Mouse (Mus musculus): ENCODE data around the gene Olfr15.
"Not testable (repeated sequence)": the region's sequence is repeated elsewhere in the genome, so short reads cannot be mapped to it uniquely, and the experiment has no call there.

Gene Olfr15

DNA sequence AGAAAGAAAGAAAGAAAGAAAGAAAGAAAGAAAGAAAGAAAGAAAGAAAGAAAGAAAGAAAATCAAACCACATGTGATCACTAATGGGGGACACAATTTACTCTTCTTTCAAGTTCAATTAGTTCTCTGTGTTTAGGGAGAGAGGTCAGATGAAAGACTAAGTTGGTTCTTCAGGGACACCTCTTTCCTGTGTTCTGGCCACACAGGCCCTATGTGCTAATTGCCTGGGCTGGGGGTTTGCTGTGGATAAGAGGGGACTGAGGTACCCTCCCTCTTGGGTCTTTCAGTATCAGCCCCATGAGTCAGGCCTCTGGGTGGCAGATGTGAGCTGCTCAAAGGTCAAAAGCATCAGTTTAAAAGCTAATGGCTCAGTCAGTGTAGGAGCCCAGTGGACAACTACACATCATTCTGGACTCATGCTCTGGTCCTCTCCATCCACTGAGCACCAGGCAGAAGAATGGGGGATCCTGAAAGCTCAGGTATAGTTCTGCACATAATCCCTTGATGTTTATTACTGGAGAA, at the start of gene Olfr15:
Gene Olfr15 (plus strand): TSS at position 291 of the 522 bp plus-strand sequence.
- DNase-seq = no peak

DNA sequence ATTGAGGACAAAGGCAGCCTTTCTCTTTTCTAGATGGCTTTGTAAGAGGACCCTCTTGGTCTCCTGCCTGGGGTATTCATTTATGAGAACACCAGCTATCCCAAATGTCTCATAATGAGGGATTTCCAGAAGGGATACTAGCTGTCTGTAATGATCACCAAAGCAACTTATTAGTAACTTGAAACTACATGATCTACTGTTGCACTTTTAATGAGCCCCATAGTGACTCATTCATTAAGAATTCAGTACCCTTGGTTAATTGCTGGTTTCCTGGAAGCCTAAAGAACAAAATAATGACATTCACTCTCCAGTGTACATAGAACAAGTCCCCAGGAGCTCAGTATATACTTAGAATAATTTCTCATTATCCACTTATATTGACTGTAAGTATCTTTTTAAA, 49.4 kb upstream of the Olfr15 start:
- DNase-seq = no peak

DNA sequence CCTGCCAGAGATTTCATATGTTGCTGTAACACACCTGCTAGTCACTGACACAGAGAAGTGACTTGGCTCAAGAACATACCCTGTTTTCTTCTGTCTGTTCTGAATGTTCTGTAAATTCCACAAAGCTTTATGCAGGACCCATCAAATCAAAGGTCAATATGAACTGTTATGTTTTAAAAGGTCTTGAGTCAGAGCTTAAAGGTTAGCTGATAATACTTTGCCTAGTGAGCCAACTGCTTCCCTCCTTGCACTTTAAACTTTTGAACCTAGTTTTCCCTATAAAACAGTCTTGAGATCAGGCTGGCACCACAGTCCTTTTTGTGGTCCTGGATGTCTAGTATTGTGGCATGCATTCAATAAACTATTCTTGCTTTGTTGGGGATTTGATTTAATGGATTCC, 42.3 kb upstream of the Olfr15 start:
- no peak for DNase-seq

- DNase-seq = no peak
These were observed 22.5 kb upstream of the Olfr15 start for GRCm38 (mm10) chr16:3808176-3808575.

DNA sequence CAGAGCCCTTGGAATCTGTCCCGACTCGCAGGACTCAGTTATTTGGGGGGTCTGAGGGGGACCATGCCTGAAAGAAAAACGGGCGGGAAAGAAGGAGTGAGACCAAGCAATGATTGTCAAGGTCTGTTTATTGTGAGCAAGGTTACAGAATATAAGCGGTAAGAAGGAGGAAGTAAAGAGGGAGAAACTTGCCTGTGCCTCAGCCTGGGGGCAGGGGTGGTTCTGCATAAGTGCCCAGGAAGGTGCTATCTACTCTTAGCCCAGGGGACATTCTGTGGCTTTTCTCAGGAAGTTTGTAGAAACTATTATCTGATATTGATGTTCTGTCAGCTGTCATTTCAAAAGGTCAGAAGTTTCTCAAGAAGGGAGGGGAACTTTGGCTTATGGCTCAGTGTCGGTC, 16.0 kb upstream of the Olfr15 start:
- not testable (repeated sequence) for DNase-seq

- no peak for DNase-seq
These were observed 10.5 kb upstream of the Olfr15 start for GRCm38 (mm10) chr16:3820202-3820601.

DNA sequence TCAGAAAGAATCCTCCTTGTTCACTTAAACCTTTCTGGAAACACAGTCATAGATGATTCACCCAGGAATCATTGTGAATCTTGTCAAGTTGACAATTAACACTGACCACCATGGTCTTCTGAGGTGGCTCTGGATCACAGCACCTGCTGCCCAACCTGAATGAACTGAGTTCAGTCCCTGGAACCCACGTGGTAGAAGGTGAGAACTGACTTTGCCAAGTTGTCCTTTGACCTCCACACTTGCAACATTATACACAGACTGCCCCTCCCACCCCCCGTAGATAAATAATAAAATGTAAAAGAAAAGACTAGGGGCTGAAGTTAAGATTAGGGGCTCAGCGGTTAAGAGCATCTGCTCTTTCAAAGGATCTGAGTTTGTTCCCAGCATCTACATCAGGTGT, 2.7 kb upstream of the Olfr15 start:
- DNase-seq = no peak

GRCm38 (mm10) chr16:3829727-3830126, 951 bp upstream of the Olfr15 start:
- DNase-seq = no peak

DNA sequence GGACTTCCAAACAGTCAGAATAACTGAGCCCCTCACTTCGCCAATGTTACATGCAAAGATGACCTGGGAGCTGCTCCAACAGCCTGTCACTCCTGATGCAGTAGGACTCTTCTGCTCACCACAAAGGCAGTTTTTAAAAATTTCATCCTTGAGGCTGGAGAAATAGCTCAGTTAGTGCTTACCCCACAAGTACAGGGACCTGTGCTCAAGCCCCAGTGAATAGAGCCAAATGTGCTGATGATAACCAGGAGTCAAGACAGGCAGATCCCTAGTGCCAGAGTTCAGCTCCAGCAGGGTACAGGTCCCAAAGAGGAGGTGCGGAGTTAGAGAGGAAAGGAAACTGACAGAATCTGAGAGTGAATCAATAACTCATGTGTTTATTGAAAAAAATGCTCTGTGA, 4.8 kb downstream of the Olfr15 start:
- no peak for DNase-seq

DNA sequence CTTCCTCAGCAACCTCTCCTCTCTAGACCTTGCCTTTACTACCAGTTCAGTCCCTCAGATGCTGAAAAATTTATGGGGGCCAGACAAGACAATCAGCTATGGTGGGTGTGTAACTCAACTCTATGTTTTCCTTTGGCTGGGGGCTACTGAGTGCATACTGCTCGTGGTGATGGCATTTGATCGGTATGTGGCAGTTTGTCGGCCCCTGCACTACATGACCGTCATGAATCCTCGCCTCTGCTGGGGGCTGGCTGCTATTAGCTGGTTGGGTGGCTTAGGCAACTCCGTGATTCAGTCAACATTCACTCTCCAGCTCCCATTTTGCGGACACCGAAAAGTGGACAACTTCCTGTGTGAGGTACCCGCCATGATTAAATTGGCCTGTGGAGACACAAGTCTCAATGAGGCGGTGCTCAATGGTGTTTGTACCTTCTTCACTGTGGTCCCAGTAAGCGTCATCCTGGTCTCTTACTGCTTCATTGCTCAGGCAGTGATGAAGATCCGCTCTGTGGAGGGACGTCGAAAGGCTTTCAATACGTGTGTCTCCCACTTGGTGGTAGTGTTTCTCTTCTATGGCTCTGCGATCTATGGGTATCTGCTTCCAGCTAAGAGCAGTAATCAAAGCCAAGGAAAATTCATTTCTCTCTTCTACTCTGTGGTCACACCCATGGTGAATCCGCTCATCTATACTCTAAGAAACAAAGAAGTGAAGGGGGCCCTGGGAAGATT, 8.6 kb downstream of the Olfr15 start:
- DNase-seq = no peak

GRCm38 (mm10) chr16:3842989-3843388, 12.3 kb downstream of the Olfr15 start:
- DNase-seq = no peak

GRCm38 (mm10) chr16:3843796-3844195, 13.1 kb downstream of the Olfr15 start:
- no peak for DNase-seq

- DNase-seq = peak; percentile 92 to 93
These were observed 16.2 kb downstream of the Olfr15 start, which contains the start of gene Zfp174 for GRCm38 (mm10) chr16:3846711-3847518. Zfp174 (plus strand) TSS chr16:3847268.

DNA sequence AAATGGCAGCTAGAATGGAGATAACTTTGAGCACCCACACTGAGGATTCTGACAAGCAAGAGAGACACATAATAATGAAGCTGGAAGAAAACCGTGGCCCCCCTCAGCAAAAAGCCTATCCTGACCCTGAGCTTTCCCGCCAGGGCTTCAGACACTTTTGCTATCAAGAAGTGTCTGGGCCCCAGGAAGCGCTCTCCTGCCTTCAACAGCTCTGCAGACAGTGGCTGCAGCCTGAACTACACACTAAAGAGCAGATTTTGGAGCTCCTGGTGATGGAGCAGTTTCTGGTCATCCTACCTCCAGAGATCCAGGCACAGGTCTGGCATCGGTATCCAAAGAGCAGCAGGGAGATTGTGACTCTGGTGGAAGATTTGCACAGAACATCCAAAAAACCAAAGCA, 17.2 kb downstream of the Olfr15 start:
- peak; percentile 14 for DNase-seq

GRCm38 (mm10) chr16:3848416-3848815, 17.7 kb downstream of the Olfr15 start:
- DNase-seq = no peak

GRCm38 (mm10) chr16:3851301-3851700, 20.6 kb downstream of the Olfr15 start:
- not testable (repeated sequence) for DNase-seq

DNA sequence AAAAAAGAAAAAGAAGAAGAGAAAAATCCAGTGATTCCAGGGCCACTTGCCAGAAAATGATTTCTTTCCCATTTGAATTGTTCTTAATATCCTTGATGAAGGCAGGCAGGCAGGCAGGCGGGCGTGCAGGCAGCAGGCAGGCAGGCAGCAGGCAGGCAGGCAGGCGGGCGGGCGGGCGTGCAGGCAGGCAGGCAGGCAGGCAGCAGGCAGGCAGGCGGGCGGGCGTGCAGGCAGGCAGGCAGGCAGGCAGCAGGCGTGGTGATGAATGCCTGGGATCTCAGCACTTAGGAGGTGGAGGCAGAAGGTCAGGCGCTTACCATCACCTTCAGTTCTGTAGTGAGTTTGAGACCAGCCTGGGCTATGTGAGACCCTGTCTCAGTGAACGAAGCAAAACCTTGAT, 21.9 kb downstream of the Olfr15 start:
- DNase-seq = no peak

DNA sequence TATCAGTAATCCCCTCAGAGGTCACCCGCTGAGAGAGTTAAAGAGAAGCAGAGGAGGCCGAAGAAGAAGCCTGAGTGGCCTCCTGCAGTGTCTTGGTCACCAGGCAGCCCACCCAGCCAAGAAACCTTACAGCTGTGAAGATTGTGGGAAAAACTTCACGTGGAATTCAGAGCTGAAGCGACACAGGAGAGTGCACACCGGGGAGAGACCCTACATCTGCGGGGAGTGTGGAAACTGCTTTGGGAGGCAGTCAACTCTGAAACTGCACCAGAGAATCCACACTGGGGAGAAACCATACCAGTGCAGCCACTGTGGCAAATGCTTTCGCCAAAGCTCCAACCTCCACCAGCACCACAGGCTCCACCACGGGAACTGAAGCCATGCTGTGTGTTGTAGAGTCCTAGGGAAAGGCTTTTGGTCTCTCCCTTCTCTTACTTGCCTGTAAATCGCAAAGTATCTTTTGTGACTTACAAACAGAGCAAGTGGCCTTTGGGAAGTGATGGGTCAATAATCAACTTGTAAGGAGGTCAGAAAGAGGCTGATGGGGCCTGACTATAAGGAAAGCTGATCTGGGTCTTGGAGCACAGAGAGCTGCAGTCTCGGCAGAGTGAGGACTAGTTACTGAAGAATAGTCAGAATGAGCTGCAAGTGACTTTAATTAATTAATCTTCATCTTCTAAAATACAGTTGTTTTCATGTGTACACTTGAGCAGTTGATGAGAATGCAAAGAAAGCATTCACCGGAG, 23.9 kb downstream of the Olfr15 start:
- no peak for DNase-seq

DNA sequence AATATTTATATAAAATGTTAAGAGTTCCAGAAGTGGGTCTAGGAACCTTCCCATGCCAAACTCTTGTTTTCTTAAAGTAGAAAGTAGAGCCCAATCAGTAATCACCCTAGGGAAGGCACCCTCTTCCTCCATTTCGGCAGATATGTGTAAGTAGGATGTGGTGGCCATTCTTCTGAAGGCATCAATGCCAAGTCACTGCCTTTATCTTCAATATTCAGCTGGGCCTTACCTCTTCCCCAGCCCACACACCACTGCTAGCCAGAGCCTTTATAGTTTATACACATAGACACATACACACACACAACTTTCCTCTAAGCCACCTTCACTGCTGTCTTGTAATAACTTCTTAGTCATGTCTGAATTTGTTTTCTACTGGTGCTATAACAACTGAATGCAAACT, 25.1 kb downstream of the Olfr15 start:
- DNase-seq = no peak

DNA sequence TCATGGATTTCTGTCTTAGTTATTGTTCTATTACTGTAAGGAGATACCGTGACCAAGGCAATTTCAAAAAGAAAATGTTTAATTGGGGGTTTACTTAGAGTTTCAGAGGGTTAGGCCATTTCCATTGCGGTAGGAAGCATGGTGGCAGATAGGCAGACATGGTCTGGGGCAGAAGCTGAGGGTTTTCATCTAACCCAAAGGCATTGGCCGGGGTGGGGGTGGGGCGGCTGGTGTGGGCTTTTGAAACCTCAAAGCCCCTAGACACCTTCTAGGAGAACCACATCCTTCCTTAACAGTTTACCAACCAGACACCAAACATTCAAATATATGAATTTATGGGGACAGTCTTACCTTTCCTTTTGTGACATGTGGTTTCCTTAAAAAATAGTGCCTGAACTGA, 28.6 kb downstream of the Olfr15 start:
- no peak for DNase-seq

- DNase-seq = no peak
These were observed 41.1 kb downstream of the Olfr15 start for GRCm38 (mm10) chr16:3871815-3872214.

GRCm38 (mm10) chr16:3872216-3873047, 41.8 kb downstream of the Olfr15 start, which contains the start of gene Naa60:
Naa60 (plus strand) TSS chr16:3872375.
- DNase-seq = peak; percentile 86 to 93
